Mouse (Mus musculus) cerebellum, postnatal 25 days (tissue): Measurements from ENCODE around the gene Dock4.

Source experiments
- DNase-seq, 2 experiments: peaks; one replicate each; pipeline ENCODE4 v3.0.0; 2021; ENCODE audit warnings: mixed read lengths in 2 of 2

The Dock4 gene

GRCm38 (mm10) chr12:40655861-40656260 is 210.1 kb downstream of the Dock4 start:
- DNase-seq = no peak

GRCm38 (mm10) chr12:40656438-40656837 is 210.7 kb downstream of the Dock4 start:
- DNase-seq = no peak

- no peak for DNase-seq
These were observed 211.6 kb downstream of the Dock4 start for GRCm38 (mm10) chr12:40657229-40657885.

GRCm38 (mm10) chr12:40659689-40660088 is 213.9 kb downstream of the Dock4 start:
- no peak for DNase-seq

GRCm38 (mm10) chr12:40669460-40669859 is 223.7 kb downstream of the Dock4 start:
- no peak for DNase-seq

GRCm38 (mm10) chr12:40670766-40671165 is 225.0 kb downstream of the Dock4 start:
- DNase-seq = no peak

- DNase-seq = no peak
These were observed 234.0 kb downstream of the Dock4 start for GRCm38 (mm10) chr12:40679713-40680112.

- peak in 1 of 2 experiments; percentile 53 for DNase-seq
These were observed 234.8 kb downstream of the Dock4 start for GRCm38 (mm10) chr12:40680551-40680950.

- DNase-seq = no peak
These were observed 245.7 kb downstream of the Dock4 start for GRCm38 (mm10) chr12:40691444-40691843.

GRCm38 (mm10) chr12:40694082-40694721 is 248.4 kb downstream of the Dock4 start:
- DNase-seq = no peak

GRCm38 (mm10) chr12:40698330-40698729 is 252.6 kb downstream of the Dock4 start:
- no peak for DNase-seq

GRCm38 (mm10) chr12:40702233-40702792 is 256.6 kb downstream of the Dock4 start:
- no peak for DNase-seq

- DNase-seq = no peak
These were observed 258.5 kb downstream of the Dock4 start for GRCm38 (mm10) chr12:40704296-40704695.

GRCm38 (mm10) chr12:40707108-40707507 is 261.4 kb downstream of the Dock4 start:
- no peak for DNase-seq

GRCm38 (mm10) chr12:40709094-40709493 is 263.3 kb downstream of the Dock4 start:
- DNase-seq = no peak

- no peak for DNase-seq
These were observed 266.5 kb downstream of the Dock4 start for GRCm38 (mm10) chr12:40712235-40712634.

- no peak for DNase-seq
These were observed 268.5 kb downstream of the Dock4 start for GRCm38 (mm10) chr12:40714288-40714687.

- DNase-seq = peak; percentile 67 to 76
These were observed 269.4 kb downstream of the Dock4 start for GRCm38 (mm10) chr12:40715174-40715573.

- no peak for DNase-seq
These were observed 282.6 kb downstream of the Dock4 start for GRCm38 (mm10) chr12:40728373-40728772.

- no peak for DNase-seq
These were observed 285.0 kb downstream of the Dock4 start for GRCm38 (mm10) chr12:40730756-40731155.

- DNase-seq = no peak
These were observed 299.7 kb downstream of the Dock4 start for GRCm38 (mm10) chr12:40745501-40745900.

GRCm38 (mm10) chr12:40746081-40746480 is 300.3 kb downstream of the Dock4 start:
- DNase-seq = no peak

- no peak for DNase-seq
These were observed 313.5 kb downstream of the Dock4 start for GRCm38 (mm10) chr12:40759281-40759680.

GRCm38 (mm10) chr12:40767258-40767816 is 321.6 kb downstream of the Dock4 start:
- no peak for DNase-seq
